Mouse (Mus musculus): ENCODE results near the gene Ipo9. TPM values are rescaled to one million over a fixed set of nuclear protein-coding genes. Genes with fewer than 3 reads are reported as not detected.
"Not testable (repeated sequence)": the region's sequence is repeated elsewhere in the genome, so short reads cannot be mapped to it uniquely, and the experiment has no call there.

Ipo9 gene
- polyA plus RNA-seq, 1 experiment from 2014 or later, result 21.4 TPM

DNA sequence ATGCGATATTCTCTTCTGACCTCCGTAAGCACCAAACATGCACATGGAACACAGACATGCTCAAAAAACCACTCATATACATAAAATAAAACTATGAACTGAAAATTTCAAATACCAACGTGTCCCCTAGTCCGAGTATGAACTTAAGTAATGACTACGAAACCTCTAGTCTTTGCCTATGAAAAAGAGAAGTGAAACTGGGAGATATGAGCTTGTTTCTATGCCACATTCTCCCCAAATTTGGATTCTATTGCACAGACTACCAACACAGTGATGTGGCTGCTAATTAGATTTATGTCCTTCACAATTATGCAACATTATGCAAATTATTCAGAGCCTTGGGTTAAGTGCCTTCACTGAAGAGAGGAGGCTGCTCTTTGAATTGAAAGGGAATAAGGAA, 30.8 kb downstream of the Ipo9 start:
- H3K36me3 ChIP-seq (ENCODE audit: control insufficient read depth, insufficient read depth), result peaks cover 74% of the 10 kb centered on the region

GRCm38 (mm10) chr1:135385161-135385560, 45.1 kb downstream of the Ipo9 start:
- H3K27me3 ChIP-seq (replicated peaks; ENCODE audit: control insufficient read depth, insufficient read depth, low read length), result no peaks in the 10 kb centered on the region
- no peak overlapping the region for H3K27ac ChIP-seq (ENCODE audit: low read depth, low read length)
- no peak overlapping the region for H3K4me2 ChIP-seq (replicated peaks; ENCODE audit: low read depth)
- H3K9ac ChIP-seq (ENCODE audit: low read depth, low read length), result no peak overlapping the region
- ATAC-seq, result no peak
- H3K4me1 ChIP-seq (replicated peaks; ENCODE audit: control insufficient read depth, insufficient read depth, low read length), result no peaks in the 10 kb centered on the region
- H3K36me3 ChIP-seq (ENCODE audit: control insufficient read depth, insufficient read depth), result peaks cover 69% of the 10 kb centered on the region
- no peaks in the 10 kb centered on the region for H3K9me3 ChIP-seq (ENCODE audit: control insufficient read depth)
- 86% methylated on average over 9 of the region's 9 CpGs for WGBS
- TF ChIP-seq CTCF (IDR thresholded peaks at IDR 0.05; ENCODE audit: low read depth), result no peak
- no peak overlapping the region for H3K4me3 ChIP-seq (ENCODE audit: low read depth, low read length)

More for the DNA sequence above, 30.8 kb downstream of the Ipo9 start:
- ATAC-seq, result no peak
- Histone ChIP-seq H3K27ac (ENCODE audit: low read depth, low read length) (no peak overlapping the region), H3K4me2 (replicated peaks; ENCODE audit: low read depth) (no peak overlapping the region), H3K9ac (ENCODE audit: low read depth, low read length) (no peak overlapping the region), H3K9me3 (ENCODE audit: control insufficient read depth) (no peaks in the 10 kb centered on the region), H3K27me3 (replicated peaks; ENCODE audit: control insufficient read depth, insufficient read depth, low read length) (no peaks in the 10 kb centered on the region), H3K4me3 (ENCODE audit: low read depth, low read length) (no peak overlapping the region), H3K4me1 (replicated peaks; ENCODE audit: control insufficient read depth, insufficient read depth, low read length) (no peaks in the 10 kb centered on the region)
- WGBS, result 93% methylated on average over 5 of the region's 5 CpGs
- TF ChIP-seq CTCF (IDR thresholded peaks at IDR 0.05; ENCODE audit: low read depth), result no peak

- Histone ChIP-seq H3K36me3 (ENCODE audit: control insufficient read depth, insufficient read depth) (peaks cover 62% of the 10 kb centered on the region), H3K4me1 (replicated peaks; ENCODE audit: control insufficient read depth, insufficient read depth, low read length) (no peaks in the 10 kb centered on the region), H3K9ac (ENCODE audit: low read depth, low read length) (no peak overlapping the region), H3K4me2 (replicated peaks; ENCODE audit: low read depth) (no peak overlapping the region), H3K9me3 (ENCODE audit: control insufficient read depth) (no peaks in the 10 kb centered on the region), H3K4me3 (ENCODE audit: low read depth, low read length) (no peak overlapping the region), H3K27ac (ENCODE audit: low read depth, low read length) (no peak overlapping the region), H3K27me3 (replicated peaks; ENCODE audit: control insufficient read depth, insufficient read depth, low read length) (no peaks in the 10 kb centered on the region)
- WGBS, result 94% methylated on average over 5 of the region's 5 CpGs
- TF ChIP-seq CTCF (IDR thresholded peaks at IDR 0.05; ENCODE audit: low read depth), result no peak
- no peak for ATAC-seq
Observed at GRCm38 (mm10) chr1:135384171-135384570, 46.1 kb downstream of the Ipo9 start.

DNA sequence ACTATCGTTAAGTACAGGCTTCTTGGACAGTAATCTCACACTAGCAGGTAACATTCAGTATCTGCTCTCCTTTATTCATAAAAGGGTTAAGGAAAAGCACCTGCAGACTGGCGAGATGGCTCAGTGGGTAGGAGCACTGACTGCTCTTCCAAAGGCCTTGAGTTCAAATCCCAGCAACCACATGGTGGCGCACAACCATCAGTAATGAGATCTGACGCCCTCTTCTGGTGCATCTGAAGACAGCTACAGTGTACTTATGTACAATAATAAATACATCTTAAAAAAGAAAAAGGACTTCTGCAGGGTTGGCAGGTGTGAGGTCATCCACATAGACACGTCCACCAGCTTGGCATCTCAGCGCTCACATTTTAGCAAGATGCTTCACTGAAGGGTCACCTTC, 48.7 kb downstream of the Ipo9 start:
- H3K4me3 ChIP-seq (ENCODE audit: low read depth, low read length); H3K4me1 ChIP-seq (replicated peaks; ENCODE audit: control insufficient read depth, insufficient read depth, low read length); ATAC-seq; H3K27ac ChIP-seq (ENCODE audit: low read depth, low read length); H3K9ac ChIP-seq (ENCODE audit: low read depth, low read length); H3K27me3 ChIP-seq (replicated peaks; ENCODE audit: control insufficient read depth, insufficient read depth, low read length); H3K4me2 ChIP-seq (replicated peaks; ENCODE audit: low read depth); H3K9me3 ChIP-seq (ENCODE audit: control insufficient read depth): not testable (repeated sequence)
- WGBS, result 64% methylated on average over 6 of the region's 6 CpGs
- TF ChIP-seq CTCF (IDR thresholded peaks at IDR 0.05; ENCODE audit: low read depth), result peak; percentile 65
- H3K36me3 ChIP-seq (ENCODE audit: control insufficient read depth, insufficient read depth), result peaks cover 37% of the 10 kb centered on the region

DNA sequence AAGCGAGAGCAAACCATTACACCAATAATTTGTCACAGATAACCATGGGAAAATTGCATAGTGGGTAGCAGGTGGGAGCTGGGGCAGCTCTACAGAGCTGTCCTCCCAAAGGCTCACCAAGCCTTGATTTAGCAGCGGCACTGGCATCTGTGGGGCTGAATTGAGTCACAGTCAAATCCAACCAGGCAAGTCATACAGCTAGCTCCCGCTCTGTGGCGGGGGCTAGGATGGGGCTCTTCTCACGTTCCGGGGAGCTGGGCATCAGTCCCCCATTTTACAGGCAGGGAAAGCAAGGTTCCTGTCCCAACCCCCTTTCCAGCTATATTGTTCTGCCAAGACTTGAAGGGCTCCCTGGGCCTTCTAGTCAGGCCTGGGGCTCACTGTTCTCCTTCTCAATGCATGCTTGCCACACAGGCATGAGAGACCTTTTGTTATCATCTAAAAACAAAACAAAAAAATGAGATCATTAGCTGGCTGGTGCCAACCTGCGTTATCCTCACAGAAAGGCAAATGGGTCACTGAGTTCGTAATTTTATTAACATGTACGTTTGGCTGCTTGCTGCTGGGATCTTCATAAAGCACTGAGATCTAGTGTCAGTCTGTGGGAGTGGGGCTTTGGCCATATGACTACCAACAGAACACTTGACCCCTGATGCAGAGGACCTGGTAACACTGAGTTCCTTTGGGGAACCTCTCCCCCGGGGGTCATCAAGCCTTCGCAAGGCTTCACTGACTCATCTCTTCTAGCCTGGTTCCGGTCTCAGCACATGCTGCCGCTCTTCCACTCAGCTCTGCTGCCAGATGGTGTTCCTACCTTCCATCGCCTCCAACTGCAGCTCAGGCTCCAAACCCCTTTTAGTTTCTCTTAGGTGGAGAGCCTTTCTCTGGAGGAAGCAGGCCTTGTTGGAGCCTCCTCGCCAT, 50.0 kb downstream of the Ipo9 start:
- Histone ChIP-seq H3K4me3 (ENCODE audit: low read depth, low read length) (no peak overlapping the region), H3K36me3 (ENCODE audit: control insufficient read depth, insufficient read depth) (peaks cover 25% of the 10 kb centered on the region), H3K4me2 (replicated peaks; ENCODE audit: low read depth) (no peak overlapping the region), H3K27me3 (replicated peaks; ENCODE audit: control insufficient read depth, insufficient read depth, low read length) (no peaks in the 10 kb centered on the region), H3K9ac (ENCODE audit: low read depth, low read length) (no peak overlapping the region), H3K4me1 (replicated peaks; ENCODE audit: control insufficient read depth, insufficient read depth, low read length) (no peaks in the 10 kb centered on the region), H3K27ac (ENCODE audit: low read depth, low read length) (no peak overlapping the region), H3K9me3 (ENCODE audit: control insufficient read depth) (no peaks in the 10 kb centered on the region)
- TF ChIP-seq CTCF (IDR thresholded peaks at IDR 0.05; ENCODE audit: low read depth), result no peak
- no peak for ATAC-seq
- WGBS, result 73% methylated on average over 15 of the region's 15 CpGs

GRCm38 (mm10) chr1:135379048-135379447, 51.3 kb downstream of the Ipo9 start:
- no peaks in the 10 kb centered on the region for H3K27me3 ChIP-seq (replicated peaks; ENCODE audit: control insufficient read depth, insufficient read depth, low read length)
- no peak overlapping the region for H3K9ac ChIP-seq (ENCODE audit: low read depth, low read length)
- peaks cover 3% of the 10 kb centered on the region for H3K4me1 ChIP-seq (replicated peaks; ENCODE audit: control insufficient read depth, insufficient read depth, low read length)
- no peak for TF ChIP-seq CTCF (IDR thresholded peaks at IDR 0.05; ENCODE audit: low read depth)
- WGBS, result 54% methylated on average over 2 of the region's 2 CpGs
- no peak overlapping the region for H3K4me2 ChIP-seq (replicated peaks; ENCODE audit: low read depth)
- no peak for ATAC-seq
- H3K9me3 ChIP-seq (ENCODE audit: control insufficient read depth), result no peaks in the 10 kb centered on the region
- H3K27ac ChIP-seq (ENCODE audit: low read depth, low read length), result no peak overlapping the region
- H3K36me3 ChIP-seq (ENCODE audit: control insufficient read depth, insufficient read depth), result peaks cover 14% of the 10 kb centered on the region
- no peak overlapping the region for H3K4me3 ChIP-seq (ENCODE audit: low read depth, low read length)
